Mouse (Mus musculus) heart, postnatal 0 days (tissue): ENCODE data around the gene Chrna5. TPM values are rescaled to one million over a fixed set of nuclear protein-coding genes. Genes with fewer than 3 reads are reported as not detected.

Experiments
- ATAC-seq: fragments of 200-750 bp; cut with Nextera tagmentation; 2 replicates; pipeline ENCODE4 v1.8.0; 2017; ENCODE audit warnings: low read depth, moderate number of reproducible peaks, moderate library complexity; ENCODE audit not compliant: insufficient read depth
- DNase-seq: peaks from one replicate; pipeline ENCODE4 v3.0.0-alpha.2; 2016; ENCODE audit warnings: low spot score
- H3K27ac ChIP-seq: fragments of 300-500 bp; sonication (generic); 2 replicates; pipeline ENCODE4 v1.5.1; 2014; ENCODE audit warnings: low read depth, mild to moderate bottlenecking
- H3K27me3 ChIP-seq: fragments of 300-500 bp; sonication (generic); 2 replicates; pipeline ENCODE4 v1.6.1; 2014; ENCODE audit warnings: low read length, mixed read lengths; ENCODE audit not compliant: control insufficient read depth, insufficient read depth
- H3K36me3 ChIP-seq: fragments of 300-500 bp; sonication (generic); replicated peaks from 2 replicates; pipeline ENCODE4 v1.6.1; 2014; ENCODE audit warnings: low read length, mixed read lengths; ENCODE audit not compliant: control insufficient read depth, insufficient read depth
- H3K4me1 ChIP-seq: fragments of 300-500 bp; sonication (generic); 2 replicates; pipeline ENCODE4 v1.6.1; 2014; ENCODE audit warnings: antibody characterized with exemption; ENCODE audit not compliant: control insufficient read depth, insufficient read depth
- H3K4me2 ChIP-seq: fragments of 300-500 bp; sonication (generic); 2 replicates; pipeline ENCODE4 v1.6.1; 2014; ENCODE audit warnings: low read depth, mild to moderate bottlenecking, low read length, moderate library complexity
- H3K4me3 ChIP-seq: fragments of 300-500 bp; sonication (generic); 2 replicates; pipeline ENCODE4 v1.5.1; 2014; ENCODE audit warnings: low read depth, low read length
- H3K9ac ChIP-seq: fragments of 300-500 bp; sonication (generic); replicated peaks from 2 replicates; pipeline ENCODE4 v1.6.1; 2014; ENCODE audit warnings: low read depth, low read length, mixed read lengths
- H3K9me3 ChIP-seq: fragments of 300-500 bp; sonication (generic); replicated peaks from 2 replicates; pipeline ENCODE4 v1.6.1; 2016; ENCODE audit warnings: low read length; ENCODE audit not compliant: control insufficient read depth
- CTCF ChIP-seq: IDR thresholded peaks from 2 replicates; pipeline ENCODE4 v1.5.1; 2016; ENCODE audit warnings: antibody characterized with exemption, control low read depth, low read depth
- EP300 ChIP-seq: IDR thresholded peaks from 2 replicates; pipeline ENCODE4 v1.6.1; 2016; ENCODE audit warnings: antibody characterized with exemption, low read depth
- WGBS: fragments of 180-500 bp; shearing (Covaris S2); extraction: QIAGEN DNeasy Blood & Tissue Kit; methylation state at CpG from one replicate; pipeline ENCODE4 v1.1.7; 2014; 5-methylcytosine and 5-hydroxymethylcytosine counted together
- polyA plus RNA-seq: library from polyadenylated mRNA; unstranded; fragments of >200 nt; fragmentation: Nextera tagmentation; extraction: Ambion mirVana; gene quantifications from 2 replicates; pipeline ENCODE4 v1.2.1, GENCODE M21; 2015
- total RNA-seq: library from RNA; depleted of rRNA; stranded (reverse); fragments of >200 nt; gene quantifications from 2 replicates; pipeline ENCODE4 v1.2.3, GENCODE M21; 2014; ENCODE audit warnings: low replicate concordance; rRNA removed

The Chrna5 gene
- total and polyA plus RNA-seq, 2 experiments from 2014 or later = 0.07 TPM; not detected in 1

GRCm38 (mm10) chr9:55055386-55055930 lies 74.8 kb downstream of the Chrna5 start:
- DNase-seq (no peak), ATAC-seq (no peak)
- Histone ChIP-seq H3K27ac (no peak overlapping the region), H3K9me3 (no peaks in the 10 kb centered on the region), H3K27me3 (no peaks in the 10 kb centered on the region), H3K4me1 (no peaks in the 10 kb centered on the region), H3K4me3 (no peak overlapping the region), H3K9ac (no peak overlapping the region), H3K4me2 (no peak overlapping the region), H3K36me3 (no peaks in the 10 kb centered on the region)
- 66% methylated on average over 2 of the region's 2 CpGs for WGBS
- TF ChIP-seq EP300 (no peak), CTCF (no peak)

Other genes starting within 250 kb of the Chrna5 start
- gene Wdr61, start 246.4 kb upstream of the Chrna5 start, total RNA-seq = 35.1 and 65.5 TPM in 2 replicates
- gene Wdr61, start 246.4 kb upstream of the Chrna5 start, polyA plus RNA-seq = 91.8 and 92.2 TPM in 2 replicates
- gene Crabp1, start 216.1 kb upstream of the Chrna5 start, total RNA-seq = not detected in 2 replicates
- gene Crabp1, start 216.1 kb upstream of the Chrna5 start, polyA plus RNA-seq = 0.34 and 0.60 TPM in 2 replicates
- gene Ireb2, start 117.1 kb upstream of the Chrna5 start, total RNA-seq = 17.7 and 21.1 TPM in 2 replicates
- gene Ireb2, start 117.1 kb upstream of the Chrna5 start, polyA plus RNA-seq = 12.1 and 14.4 TPM in 2 replicates
- 3.3 and 3.6 TPM in 2 replicates for gene Hykk, start 63.6 kb upstream of the Chrna5 start, total RNA-seq
- 1.4 and 1.5 TPM in 2 replicates for gene Hykk, start 63.6 kb upstream of the Chrna5 start, polyA plus RNA-seq
- 200 and 381 TPM in 2 replicates for gene Psma4, start 30.1 kb upstream of the Chrna5 start, total RNA-seq
- 224 and 230 TPM in 2 replicates for gene Psma4, start 30.1 kb upstream of the Chrna5 start, polyA plus RNA-seq
- gene AY074887, start 29.9 kb upstream of the Chrna5 start, total RNA-seq = not detected in 2 replicates
- gene AY074887, start 29.9 kb upstream of the Chrna5 start, polyA plus RNA-seq = 0.32 and 0.37 TPM in 2 replicates
- gene Chrna3, start 45.7 kb downstream of the Chrna5 start, total RNA-seq = not detected in 2 replicates
- 0.11 TPM in 1 of 2 replicates, not detected in the other for gene Chrna3, start 45.7 kb downstream of the Chrna5 start, polyA plus RNA-seq
- not detected in 2 replicates for gene Chrnb4, start 67.9 kb downstream of the Chrna5 start, total RNA-seq
- gene Chrnb4, start 67.9 kb downstream of the Chrna5 start, polyA plus RNA-seq = 0.03 and 0.11 TPM in 2 replicates
- gene Ube2q2, start 168.0 kb downstream of the Chrna5 start, total RNA-seq = 18.6 and 23.5 TPM in 2 replicates
- gene Ube2q2, start 168.0 kb downstream of the Chrna5 start, polyA plus RNA-seq = 21.6 and 22.0 TPM in 2 replicates
- gene Fbxo22, start 228.0 kb downstream of the Chrna5 start, total RNA-seq = 42.0 and 45.0 TPM in 2 replicates
- gene Fbxo22, start 228.0 kb downstream of the Chrna5 start, polyA plus RNA-seq = 46.8 and 48.3 TPM in 2 replicates